Mouse (Mus musculus) lung, adult 2 months (tissue): ENCODE results near the gene Cdc42bpa.

Experiments
- CTCF ChIP-seq: fragments of 200-500 bp; IDR thresholded peaks from 2 replicates; pipeline ENCODE4 v1.5.1; 2011; ENCODE audit warnings: mild to moderate bottlenecking, low read length, control low read depth; ENCODE audit not compliant: insufficient read depth
- POLR2A ChIP-seq: fragments of 200-500 bp; IDR thresholded peaks from 2 replicates; pipeline ENCODE4 v1.6.1; 2011; ENCODE audit warnings: low read depth, mild to moderate bottlenecking, control low read depth, low read length, borderline replicate concordance; ENCODE audit errors: extremely low read depth

DNA sequence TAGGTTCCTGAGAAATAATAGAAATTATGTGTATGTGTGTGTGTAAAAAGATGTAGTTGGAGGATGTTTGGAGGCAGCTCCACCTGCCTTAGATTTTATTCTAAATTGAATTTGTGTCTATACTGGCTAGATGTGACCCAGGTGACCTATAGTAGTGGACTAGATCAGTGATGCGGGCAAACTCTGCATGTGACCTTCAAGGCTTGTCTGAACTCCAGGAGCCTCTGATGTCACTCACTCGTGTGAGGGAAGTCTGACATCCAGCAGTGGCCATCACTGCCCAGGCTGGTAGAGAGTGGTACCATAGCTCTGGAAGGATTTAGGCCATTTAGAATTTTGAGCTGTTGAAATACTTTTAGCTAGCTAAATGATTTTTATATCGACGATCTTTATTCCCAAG lies 1.5 kb downstream of the Cdc42bpa start:
- no peak for TF ChIP-seq CTCF
- TF ChIP-seq POLR2A = no peak
